Mouse (Mus musculus): ENCODE measurements at regions not wholly inside any gene's neighbourhood (a gene's known extent, or its start where the extent isn't known, plus 50 kb on each side); places are given as distances from the start of the nearest gene placed in this dataset.
A peak's percentile ranks its signal among the peaks of the same experiment; 100 is the strongest.

DNA sequence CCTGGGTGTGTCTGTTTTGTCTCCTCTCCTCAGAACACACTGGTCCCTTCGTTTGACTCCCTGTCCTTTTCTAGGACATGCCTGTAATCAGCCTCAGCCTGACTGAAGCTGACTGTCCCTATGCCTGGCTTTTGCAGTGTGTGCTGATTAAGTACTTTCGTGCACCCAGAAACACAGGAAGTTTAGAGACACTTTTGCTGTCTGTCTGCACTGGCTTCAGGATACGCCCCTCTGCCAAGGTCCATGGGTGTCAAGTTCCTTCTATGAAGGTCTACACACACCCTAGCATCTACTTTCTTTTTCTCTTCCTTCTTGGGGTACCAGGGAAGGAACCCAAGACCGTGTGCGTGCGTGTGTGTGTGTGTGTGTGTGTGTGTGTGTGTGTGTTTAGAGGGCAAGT is 189.3 kb downstream of the Gadd45g start:
- 80% methylated on average over 6 of the region's 6 CpGs for WGBS
- Histone ChIP-seq H3K27me3 (ENCODE audit: control insufficient read depth, insufficient read depth, low read length) (no peaks in the 10 kb centered on the region), H3K27ac (replicated peaks; ENCODE audit: low read depth, low read length) (no peak overlapping the region), H3K9ac (ENCODE audit: low read depth, low read length, severe bottlenecking) (no peak overlapping the region), H3K4me3 (replicated peaks; ENCODE audit: low read length) (no peak overlapping the region), H3K4me1 (ENCODE audit: control insufficient read depth, insufficient read depth, low read length) (no peaks in the 10 kb centered on the region), H3K36me3 (ENCODE audit: control insufficient read depth, insufficient read depth, low read length) (no peaks in the 10 kb centered on the region), H3K9me3 (ENCODE audit: control insufficient read depth, low read length) (no peaks in the 10 kb centered on the region), H3K4me2 (replicated peaks; ENCODE audit: low read depth, low read length, severe bottlenecking) (no peak overlapping the region)
- no peak for ATAC-seq (ENCODE audit: low FRiP score, low read depth)
- DNase-seq (ENCODE audit: low spot score): no peak
- TF ChIP-seq POLR2A (IDR thresholded peaks at IDR 0.05; ENCODE audit: borderline replicate concordance, extremely low read depth, insufficient read depth, insufficient read length): no peak

DNA sequence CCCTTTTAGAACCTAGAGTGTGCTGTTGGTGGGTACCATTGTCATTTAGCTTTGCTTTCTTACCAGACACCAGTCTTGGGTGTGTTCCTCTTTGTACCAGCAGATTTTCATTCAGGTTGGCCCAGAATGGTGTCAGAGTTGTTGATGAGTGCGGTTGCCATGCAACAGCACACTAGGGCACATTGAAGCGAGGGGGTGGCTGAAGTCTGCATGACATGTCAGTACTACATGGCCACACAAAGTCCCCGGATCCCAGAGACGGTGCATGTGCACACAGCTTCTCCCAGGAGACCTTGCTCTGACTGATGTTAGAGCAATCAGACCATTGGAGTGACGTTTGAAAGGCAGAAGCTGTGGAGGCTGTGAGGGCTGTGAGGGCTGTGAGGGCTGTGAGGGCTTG is 189.9 kb downstream of the Gadd45g start:
- WGBS: 78% methylated on average over 5 of the region's 5 CpGs
- H3K9ac ChIP-seq (ENCODE audit: low read depth, low read length, severe bottlenecking): no peak overlapping the region
- H3K27ac ChIP-seq (replicated peaks; ENCODE audit: low read depth, low read length): no peak overlapping the region
- no peak overlapping the region for H3K4me3 ChIP-seq (replicated peaks; ENCODE audit: low read length)
- no peaks in the 10 kb centered on the region for H3K36me3 ChIP-seq (ENCODE audit: control insufficient read depth, insufficient read depth, low read length)
- H3K27me3 ChIP-seq (ENCODE audit: control insufficient read depth, insufficient read depth, low read length): no peaks in the 10 kb centered on the region
- H3K9me3 ChIP-seq (ENCODE audit: control insufficient read depth, low read length): no peaks in the 10 kb centered on the region
- peaks cover 4% of the 10 kb centered on the region; the same call in 1 of the 2 replicates for H3K4me1 ChIP-seq (ENCODE audit: control insufficient read depth, insufficient read depth, low read length)
- no peak for DNase-seq (ENCODE audit: low spot score)
- ATAC-seq (ENCODE audit: low FRiP score, low read depth): no peak
- no peak for TF ChIP-seq POLR2A (IDR thresholded peaks at IDR 0.05; ENCODE audit: borderline replicate concordance, extremely low read depth, insufficient read depth, insufficient read length)
- no peak overlapping the region for H3K4me2 ChIP-seq (replicated peaks; ENCODE audit: low read depth, low read length, severe bottlenecking)

DNA sequence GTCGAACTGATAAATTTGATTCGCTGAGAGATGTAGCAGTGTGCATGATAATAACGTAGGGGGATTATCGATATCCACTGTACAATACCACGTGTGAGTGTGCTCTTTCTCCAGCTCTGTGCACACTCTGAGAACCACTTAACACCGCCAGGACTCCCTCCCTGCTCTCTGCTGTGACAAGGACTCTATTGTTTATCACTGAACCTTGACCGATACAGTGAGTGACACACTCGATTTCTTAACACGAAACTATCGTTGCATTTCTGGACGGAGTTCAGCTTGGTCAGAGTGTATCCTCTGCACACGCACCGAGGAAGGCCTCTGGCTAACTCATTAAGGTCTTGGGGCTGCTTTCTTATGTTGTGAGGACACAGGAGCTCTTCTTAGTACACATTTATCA is 190.7 kb downstream of the Gadd45g start:
- no peak for ATAC-seq (ENCODE audit: low FRiP score, low read depth)
- Histone ChIP-seq H3K27ac (replicated peaks; ENCODE audit: low read depth, low read length) (no peak overlapping the region), H3K27me3 (ENCODE audit: control insufficient read depth, insufficient read depth, low read length) (no peaks in the 10 kb centered on the region), H3K4me2 (replicated peaks; ENCODE audit: low read depth, low read length, severe bottlenecking) (no peak overlapping the region), H3K36me3 (ENCODE audit: control insufficient read depth, insufficient read depth, low read length) (no peaks in the 10 kb centered on the region), H3K4me3 (replicated peaks; ENCODE audit: low read length) (no peak overlapping the region), H3K9ac (ENCODE audit: low read depth, low read length, severe bottlenecking) (no peak overlapping the region), H3K9me3 (ENCODE audit: control insufficient read depth, low read length) (no peaks in the 10 kb centered on the region), H3K4me1 (ENCODE audit: control insufficient read depth, insufficient read depth, low read length) (peaks cover 12% of the 10 kb centered on the region)
- no peak for TF ChIP-seq POLR2A (IDR thresholded peaks at IDR 0.05; ENCODE audit: borderline replicate concordance, extremely low read depth, insufficient read depth, insufficient read length)
- no peak for DNase-seq (ENCODE audit: low spot score)
- 77% methylated on average over 13 of the region's 13 CpGs for WGBS

DNA sequence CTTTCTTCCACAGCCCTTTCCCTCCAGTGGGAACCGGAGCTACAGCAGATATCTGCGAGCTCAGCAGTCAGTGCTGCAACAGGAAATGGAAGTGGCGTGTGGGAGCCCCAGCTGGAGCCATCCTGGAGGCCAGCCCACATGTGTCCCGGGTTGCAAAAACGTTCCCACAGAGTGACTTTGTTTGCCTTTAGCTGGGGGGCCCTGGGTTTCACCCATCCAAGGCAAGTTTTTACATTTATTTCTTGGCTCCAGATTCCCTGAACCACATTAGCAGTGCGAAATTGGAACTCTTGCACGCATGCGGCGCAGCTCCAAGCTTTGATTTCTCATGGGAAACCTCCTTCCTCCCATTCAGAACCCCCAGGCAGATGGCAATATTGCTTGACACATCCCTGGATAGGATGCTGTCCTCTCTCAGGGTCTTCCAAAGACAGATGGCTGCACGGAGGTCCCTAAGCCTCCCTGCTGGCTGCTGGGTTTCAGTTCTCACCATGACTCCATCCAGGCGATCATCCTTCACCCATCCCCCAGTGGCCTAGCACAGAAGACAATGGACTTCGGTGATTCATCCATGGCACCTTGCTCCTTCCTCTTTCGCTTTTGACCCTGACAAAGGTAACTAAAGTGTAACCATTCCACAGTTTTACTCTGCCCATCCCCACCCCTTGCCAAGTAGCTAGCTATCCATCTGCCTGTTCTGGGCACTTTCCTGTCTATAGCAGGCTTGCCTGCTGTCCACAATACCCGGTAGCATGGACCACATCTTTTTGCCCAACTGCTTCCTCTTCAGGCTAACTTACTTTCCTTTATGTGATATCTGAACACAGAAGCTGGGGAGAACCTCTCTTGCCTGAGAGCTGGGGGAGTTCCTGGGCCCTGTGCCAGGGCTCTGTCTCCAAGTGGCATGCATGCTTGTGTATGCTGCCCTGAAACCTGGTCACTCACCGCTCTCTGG is 195.3 kb downstream of the Gadd45g start:
- Histone ChIP-seq H3K4me2 (replicated peaks; ENCODE audit: low read depth, low read length, severe bottlenecking) (peak overlapping the region; percentile 6; the same call in 1 of the 2 replicates), H3K9me3 (ENCODE audit: control insufficient read depth, low read length) (no peaks in the 10 kb centered on the region), H3K4me1 (ENCODE audit: control insufficient read depth, insufficient read depth, low read length) (peaks cover 17% of the 10 kb centered on the region), H3K27ac (replicated peaks; ENCODE audit: low read depth, low read length) (peak overlapping the region; percentile 55), H3K27me3 (ENCODE audit: control insufficient read depth, insufficient read depth, low read length) (no peaks in the 10 kb centered on the region), H3K9ac (ENCODE audit: low read depth, low read length, severe bottlenecking) (no peak overlapping the region), H3K4me3 (replicated peaks; ENCODE audit: low read length) (no peak overlapping the region), H3K36me3 (ENCODE audit: control insufficient read depth, insufficient read depth, low read length) (no peaks in the 10 kb centered on the region)
- no peak for TF ChIP-seq POLR2A (IDR thresholded peaks at IDR 0.05; ENCODE audit: borderline replicate concordance, extremely low read depth, insufficient read depth, insufficient read length)
- 41% methylated on average over 15 of the region's 15 CpGs for WGBS
- DNase-seq (ENCODE audit: low spot score) (peak; percentile 72), ATAC-seq (ENCODE audit: low FRiP score, low read depth) (no peak)

DNA sequence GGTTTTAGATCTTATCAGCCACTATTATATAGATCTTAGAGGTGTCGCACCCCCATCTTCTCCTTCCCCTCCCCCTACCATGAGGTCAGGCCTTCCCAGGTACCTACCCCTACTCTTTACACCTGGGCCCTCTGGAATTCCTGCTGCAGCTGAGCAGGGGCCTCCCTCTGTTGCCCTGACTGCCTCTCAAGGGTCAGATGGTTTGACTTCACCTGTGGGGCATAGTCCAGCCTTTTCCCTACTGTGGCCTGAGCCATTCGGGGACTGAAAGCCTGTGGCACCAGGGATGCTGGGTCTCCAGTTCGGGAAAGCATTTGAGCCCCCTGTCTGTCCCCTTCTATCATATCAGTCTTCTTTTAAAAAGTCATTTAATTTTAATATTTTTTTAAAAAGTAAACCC is 196.4 kb downstream of the Gadd45g start:
- TF ChIP-seq POLR2A (IDR thresholded peaks at IDR 0.05; ENCODE audit: borderline replicate concordance, extremely low read depth, insufficient read depth, insufficient read length): no peak
- ATAC-seq (ENCODE audit: low FRiP score, low read depth) (no peak), DNase-seq (ENCODE audit: low spot score) (no peak)
- H3K9ac ChIP-seq (ENCODE audit: low read depth, low read length, severe bottlenecking): no peak overlapping the region
- no peak overlapping the region for H3K27ac ChIP-seq (replicated peaks; ENCODE audit: low read depth, low read length)
- H3K27me3 ChIP-seq (ENCODE audit: control insufficient read depth, insufficient read depth, low read length): no peaks in the 10 kb centered on the region
- WGBS: 99% methylated on average over 3 of the region's 3 CpGs
- no peak overlapping the region for H3K4me2 ChIP-seq (replicated peaks; ENCODE audit: low read depth, low read length, severe bottlenecking)
- no peak overlapping the region for H3K4me3 ChIP-seq (replicated peaks; ENCODE audit: low read length)
- no peaks in the 10 kb centered on the region for H3K9me3 ChIP-seq (ENCODE audit: control insufficient read depth, low read length)
- H3K4me1 ChIP-seq (ENCODE audit: control insufficient read depth, insufficient read depth, low read length): peaks cover 23% of the 10 kb centered on the region
- H3K36me3 ChIP-seq (ENCODE audit: control insufficient read depth, insufficient read depth, low read length): no peaks in the 10 kb centered on the region

All from limb, embryonic 14.5 days (tissue).